Comparison of ENCODE assay signal across 12 mouse cellular contexts in genomic region chr1:5243186-5243585, GRCm38 (mm10).
"Had no signal": no experiment of that assay in that cellular context is flagged by ENCODE, and none has a peak within 500 bp of the region (broad histone marks: within the 10 kb centered on the region; RNA-seq: fewer than 3 reads in every experiment).

No protein-coding gene starts in this region.

- DNase-seq: kidney, adult 11 months; kidney, adult 9 months; kidney, postnatal 10 days; kidney, postnatal 4 days; lung, embryonic 14.5 days; lung, postnatal 10 days; lung, postnatal 4 days; midbrain, embryonic 14.5 days; right cerebral cortex, postnatal 4 days; spleen, adult 18-20 months; thymus, adult 18-20 months; thymus, postnatal 14 days had no signal
